Mouse (Mus musculus): ENCODE results near the gene Park7. TPM values are rescaled to one million over a fixed set of nuclear protein-coding genes. Genes with fewer than 3 reads are reported as not detected.

The Park7 gene
- polyA plus RNA-seq, 1 experiment from 2014 or later: 379 TPM

GRCm38 (mm10) chr4:150869276-150870197 is 44.7 kb downstream of the Park7 start:
- H3K27me3 ChIP-seq: no peaks in the 10 kb centered on the region
- 80% methylated on average over 17 of the region's 17 CpGs for WGBS
- H3K36me3 ChIP-seq (replicated peaks): peaks cover 21% of the 10 kb centered on the region
- H3K4me1 ChIP-seq: peaks cover 12% of the 10 kb centered on the region
- no peak overlapping the region for H3K27ac ChIP-seq
- ATAC-seq (ENCODE audit: low FRiP score): no peak
- no peak overlapping the region for H3K4me2 ChIP-seq
- H3K9ac ChIP-seq: no peak overlapping the region
- H3K9me3 ChIP-seq: no peaks in the 10 kb centered on the region
- no peak overlapping the region for H3K4me3 ChIP-seq (replicated peaks)

- no peaks in the 10 kb centered on the region for H3K27me3 ChIP-seq
- H3K9ac ChIP-seq: no peak overlapping the region
- no peaks in the 10 kb centered on the region for H3K9me3 ChIP-seq
- no peak overlapping the region for H3K4me3 ChIP-seq (replicated peaks)
- H3K27ac ChIP-seq: no peak overlapping the region
- H3K36me3 ChIP-seq (replicated peaks): peaks cover 21% of the 10 kb centered on the region
- ATAC-seq (ENCODE audit: low FRiP score): no peak
- H3K4me1 ChIP-seq: peaks cover 12% of the 10 kb centered on the region
- no peak overlapping the region for H3K4me2 ChIP-seq
- 84% methylated on average over 2 of the region's 2 CpGs for WGBS
Measured at GRCm38 (mm10) chr4:150868859-150869258, 45.4 kb downstream of the Park7 start.

GRCm38 (mm10) chr4:150868161-150868560 is 46.1 kb downstream of the Park7 start:
- no peaks in the 10 kb centered on the region for H3K27me3 ChIP-seq
- H3K4me3 ChIP-seq (replicated peaks): no peak overlapping the region
- no peak overlapping the region for H3K4me2 ChIP-seq
- H3K36me3 ChIP-seq (replicated peaks): peaks cover 21% of the 10 kb centered on the region
- H3K27ac ChIP-seq: no peak overlapping the region
- ATAC-seq (ENCODE audit: low FRiP score): no peak
- peaks cover 12% of the 10 kb centered on the region for H3K4me1 ChIP-seq
- no peaks in the 10 kb centered on the region for H3K9me3 ChIP-seq
- 92% methylated on average over 6 of the region's 6 CpGs for WGBS
- H3K9ac ChIP-seq: no peak overlapping the region

GRCm38 (mm10) chr4:150866494-150866893 is 47.7 kb downstream of the Park7 start:
- WGBS: 96% methylated on average over 12 of the region's 12 CpGs
- Histone ChIP-seq H3K4me3 (replicated peaks) (no peak overlapping the region), H3K4me2 (no peak overlapping the region), H3K36me3 (replicated peaks) (peaks cover 21% of the 10 kb centered on the region), H3K9ac (no peak overlapping the region), H3K4me1 (peaks cover 3% of the 10 kb centered on the region), H3K9me3 (no peaks in the 10 kb centered on the region), H3K27ac (no peak overlapping the region), H3K27me3 (no peaks in the 10 kb centered on the region)
- no peak for ATAC-seq (ENCODE audit: low FRiP score)

- H3K9ac ChIP-seq: no peak overlapping the region
- no peaks in the 10 kb centered on the region for H3K9me3 ChIP-seq
- ATAC-seq (ENCODE audit: low FRiP score): no peak
- no peak overlapping the region for H3K4me2 ChIP-seq
- H3K27ac ChIP-seq: no peak overlapping the region
- no peak overlapping the region for H3K4me3 ChIP-seq (replicated peaks)
- 95% methylated on average over 11 of the region's 11 CpGs for whole genome bisulfite sequencing
- peaks cover 21% of the 10 kb centered on the region for H3K36me3 ChIP-seq (replicated peaks)
- H3K4me1 ChIP-seq: 0 out of 2 replicates have a peak, but pooled peaks cover 3% of the 10 kb centered on the region
- H3K27me3 ChIP-seq: no peaks in the 10 kb centered on the region
Measured at GRCm38 (mm10) chr4:150866069-150866468, 48.2 kb downstream of the Park7 start.

- Histone ChIP-seq H3K27me3 (no peaks in the 10 kb centered on the region), H3K9me3 (no peaks in the 10 kb centered on the region), H3K27ac (no peak overlapping the region), H3K4me2 (no peak overlapping the region), H3K9ac (no peak overlapping the region), H3K36me3 (replicated peaks) (peaks cover 21% of the 10 kb centered on the region), H3K4me3 (replicated peaks) (no peak overlapping the region), H3K4me1 (0 out of 2 replicates have a peak, but pooled peaks cover 5% of the 10 kb centered on the region)
- no peak for ATAC-seq (ENCODE audit: low FRiP score)
Measured at GRCm38 (mm10) chr4:150865371-150865770, 48.9 kb downstream of the Park7 start.

- Histone ChIP-seq H3K4me1 (0 out of 2 replicates have a peak, but pooled peaks cover 5% of the 10 kb centered on the region), H3K4me3 (replicated peaks) (no peak overlapping the region), H3K27ac (no peak overlapping the region), H3K4me2 (no peak overlapping the region), H3K9me3 (no peaks in the 10 kb centered on the region), H3K9ac (no peak overlapping the region), H3K27me3 (no peaks in the 10 kb centered on the region), H3K36me3 (replicated peaks) (peaks cover 21% of the 10 kb centered on the region)
- 45% methylated on average over 8 of the region's 8 CpGs for whole genome bisulfite sequencing
- ATAC-seq (ENCODE audit: low FRiP score): no peak
Measured at GRCm38 (mm10) chr4:150862626-150863375, 51.4 kb downstream of the Park7 start.

GRCm38 (mm10) chr4:150861161-150861560 is 53.1 kb downstream of the Park7 start:
- Histone ChIP-seq H3K36me3 (replicated peaks) (peaks cover 5% of the 10 kb centered on the region), H3K4me3 (replicated peaks) (no peak overlapping the region), H3K9ac (no peak overlapping the region), H3K4me2 (no peak overlapping the region), H3K27ac (no peak overlapping the region), H3K9me3 (no peaks in the 10 kb centered on the region), H3K27me3 (no peaks in the 10 kb centered on the region), H3K4me1 (peaks cover 11% of the 10 kb centered on the region)
- WGBS: 46% methylated on average over 2 of the region's 2 CpGs
- no peak for ATAC-seq (ENCODE audit: low FRiP score)

GRCm38 (mm10) chr4:150860526-150860925 is 53.7 kb downstream of the Park7 start:
- 92% methylated on average over 4 of the region's 4 CpGs for WGBS
- Histone ChIP-seq H3K27ac (no peak overlapping the region), H3K27me3 (no peaks in the 10 kb centered on the region), H3K4me2 (no peak overlapping the region), H3K36me3 (replicated peaks) (no peaks in the 10 kb centered on the region), H3K4me3 (replicated peaks) (no peak overlapping the region), H3K4me1 (peaks cover 11% of the 10 kb centered on the region), H3K9me3 (no peaks in the 10 kb centered on the region), H3K9ac (no peak overlapping the region)
- no peak for ATAC-seq (ENCODE audit: low FRiP score)

- under 1% methylated on average over 31 of the region's 43 CpGs for WGBS
- H3K4me1 ChIP-seq: peaks cover 13% of the 10 kb centered on the region
- peak overlapping the region; percentile 99 for H3K27ac ChIP-seq
- no peaks in the 10 kb centered on the region for H3K9me3 ChIP-seq
- H3K4me3 ChIP-seq (replicated peaks): peak overlapping the region; percentile 75
- H3K9ac ChIP-seq: peak overlapping the region; percentile 92
- no peaks in the 10 kb centered on the region for H3K36me3 ChIP-seq (replicated peaks)
- H3K4me2 ChIP-seq: peak overlapping the region; percentile 59
- peak; percentile 72 for ATAC-seq (ENCODE audit: low FRiP score)
- peaks cover 12% of the 10 kb centered on the region for H3K27me3 ChIP-seq
Measured at GRCm38 (mm10) chr4:150855346-150855745, 58.9 kb downstream of the Park7 start.

- Histone ChIP-seq H3K9ac (peak overlapping the region; percentile 92), H3K36me3 (replicated peaks) (no peaks in the 10 kb centered on the region), H3K27ac (peak overlapping the region; percentile 99), H3K4me3 (replicated peaks) (peak overlapping the region; percentile 75), H3K9me3 (no peaks in the 10 kb centered on the region), H3K27me3 (peaks cover 12% of the 10 kb centered on the region), H3K4me1 (peaks cover 13% of the 10 kb centered on the region), H3K4me2 (peak overlapping the region; percentile 59)
- WGBS: under 1% methylated on average over 56 of the region's 59 CpGs
- peak; percentile 98 for ATAC-seq (ENCODE audit: low FRiP score)
Measured at GRCm38 (mm10) chr4:150854839-150855246, 59.4 kb downstream of the Park7 start.

- H3K4me3 ChIP-seq (replicated peaks): peak within 1 kb of the TSS; percentile 75
- H3K9me3 ChIP-seq: no peaks in the 10 kb centered on the region
- H3K4me2 ChIP-seq: peak within 1 kb of the TSS; percentile 59
- H3K9ac ChIP-seq: peak within 1 kb of the TSS; percentile 44
- H3K27ac ChIP-seq: 0 out of 2 replicates have a peak within 1 kb of the TSS, but pooled peaks have one; percentile 5
- 46% methylated on average over 13 of the region's 13 CpGs for WGBS
- H3K27me3 ChIP-seq: peaks cover 12% of the 10 kb centered on the region
- no peaks in the 10 kb centered on the region for H3K36me3 ChIP-seq (replicated peaks)
- peaks cover 13% of the 10 kb centered on the region for H3K4me1 ChIP-seq
- ATAC-seq (ENCODE audit: low FRiP score): peak; percentile 20; the same call in 1 of the 2 replicates
Measured at GRCm38 (mm10) chr4:150853680-150854461, 60.4 kb downstream of the Park7 start, which contains the start of gene Errfi1. TSS of gene Errfi1 (plus strand) at chr4:150853919.

All from forebrain, embryonic 12.5 days (tissue).